Mouse (Mus musculus) spleen, postnatal 10 days (tissue): ENCODE measurements around the gene Gsx2.

ENCODE experiments used
- DNase-seq, 2 experiments: peaks; one replicate each; pipeline ENCODE4 v3.0.0; 2021 to 2022; ENCODE audit warnings: low spot score in 2 of 2

Gsx2 gene

GRCm38 (mm10) chr5:75076326-75077050 is 1.1 kb downstream of the Gsx2 start:
- no peak for DNase-seq

GRCm38 (mm10) chr5:75077051-75077380 is 1.6 kb downstream of the Gsx2 start:
- DNase-seq: no peak

GRCm38 (mm10) chr5:75079564-75079963 is 4.2 kb downstream of the Gsx2 start:
- DNase-seq: no peak

- no peak for DNase-seq
Measured at GRCm38 (mm10) chr5:75082439-75082838, 7.0 kb downstream of the Gsx2 start.

GRCm38 (mm10) chr5:75083061-75083460 is 7.7 kb downstream of the Gsx2 start:
- DNase-seq: no peak

GRCm38 (mm10) chr5:75083591-75084392 is 8.4 kb downstream of the Gsx2 start:
- no peak for DNase-seq

GRCm38 (mm10) chr5:75084393-75084870 is 9.0 kb downstream of the Gsx2 start:
- DNase-seq: no peak

- DNase-seq: no peak
Measured at GRCm38 (mm10) chr5:75084871-75085520, 9.6 kb downstream of the Gsx2 start.

GRCm38 (mm10) chr5:75085521-75085875 is 10.1 kb downstream of the Gsx2 start:
- no peak for DNase-seq

- DNase-seq: no peak
Measured at GRCm38 (mm10) chr5:75085906-75086305, 10.5 kb downstream of the Gsx2 start.

- no peak for DNase-seq
Measured at GRCm38 (mm10) chr5:75106511-75106910, 31.1 kb downstream of the Gsx2 start.

GRCm38 (mm10) chr5:75109368-75109767 is 34.0 kb downstream of the Gsx2 start:
- DNase-seq: no peak

GRCm38 (mm10) chr5:75111781-75112180 is 36.4 kb downstream of the Gsx2 start:
- DNase-seq: no peak

- peak in 1 of 2 experiments; percentile 48 for DNase-seq
Measured at GRCm38 (mm10) chr5:75118840-75119239, 43.4 kb downstream of the Gsx2 start.

- DNase-seq: no peak
Measured at GRCm38 (mm10) chr5:75121646-75122045, 46.2 kb downstream of the Gsx2 start.
